Mouse (Mus musculus) forebrain, embryonic 13.5 days (tissue): ENCODE measurements around the gene Gnb1. TPM values are rescaled to one million over a fixed set of nuclear protein-coding genes. Genes with fewer than 3 reads are reported as not detected.

ENCODE experiments used
- ATAC-seq: fragments of 200-750 bp; cut with Nextera tagmentation; 2 replicates; pipeline ENCODE4 v1.8.0; 2017
- H3K27ac ChIP-seq: fragments of 300-500 bp; sonication (generic); 2 replicates; pipeline ENCODE4 v1.5.1; 2015; ENCODE audit warnings: inconsistent platforms, mild to moderate bottlenecking, moderate library complexity
- H3K27me3 ChIP-seq: fragments of 300-500 bp; sonication (generic); 2 replicates; pipeline ENCODE4 v1.6.1; 2015; ENCODE audit warnings: mild to moderate bottlenecking, inconsistent platforms
- H3K36me3 ChIP-seq: fragments of 300-500 bp; sonication (generic); 2 replicates; pipeline ENCODE4 v1.6.1; 2015; ENCODE audit warnings: mild to moderate bottlenecking, inconsistent platforms; ENCODE audit not compliant: poor library complexity, severe bottlenecking
- H3K4me1 ChIP-seq: fragments of 300-500 bp; sonication (generic); 2 replicates; pipeline ENCODE4 v1.6.1; 2015; ENCODE audit warnings: inconsistent platforms
- H3K4me2 ChIP-seq: fragments of 300-500 bp; sonication (generic); 2 replicates; pipeline ENCODE4 v1.6.1; 2015; ENCODE audit warnings: inconsistent platforms, mild to moderate bottlenecking, moderate library complexity
- H3K4me3 ChIP-seq: fragments of 300-500 bp; sonication (generic); 2 replicates; pipeline ENCODE4 v1.5.1; 2015; ENCODE audit warnings: mild to moderate bottlenecking, inconsistent platforms
- H3K9ac ChIP-seq: fragments of 300-500 bp; sonication (generic); 2 replicates; pipeline ENCODE4 v1.6.1; 2015; ENCODE audit warnings: mild to moderate bottlenecking, inconsistent platforms
- H3K9me3 ChIP-seq: fragments of 300-500 bp; sonication (generic); replicated peaks from 2 replicates; pipeline ENCODE4 v1.6.1; 2016; ENCODE audit warnings: inconsistent platforms
- WGBS: fragments of 180-500 bp; shearing (Covaris S2); methylation state at CpG from one replicate; pipeline ENCODE4 v1.1.7; 2015; 5-methylcytosine and 5-hydroxymethylcytosine counted together
- polyA plus RNA-seq: library from polyadenylated mRNA; unstranded; fragments of >200 nt; fragmentation: Nextera tagmentation; extraction: Ambion mirVana; gene quantifications from 2 replicates; pipeline ENCODE4 v1.2.1, GENCODE M21; 2015

Gnb1 gene
- polyA plus RNA-seq, 1 experiment from 2014 or later = 937 TPM

- H3K4me3 ChIP-seq = no peak overlapping the region
- ATAC-seq = no peak
- WGBS = 60% methylated on average over 1 of the region's 1 CpGs
- 0 out of 2 replicates have a peak, but pooled peaks cover 5% of the 10 kb centered on the region for H3K27me3 ChIP-seq
- H3K9me3 ChIP-seq = no peaks in the 10 kb centered on the region
- no peak overlapping the region for H3K27ac ChIP-seq
- H3K36me3 ChIP-seq = peaks cover 25% of the 10 kb centered on the region
- no peaks in the 10 kb centered on the region for H3K4me1 ChIP-seq
- no peak overlapping the region for H3K9ac ChIP-seq
- H3K4me2 ChIP-seq = no peak overlapping the region
Measured at GRCm38 (mm10) chr4:155593780-155594179, 102.6 kb downstream of the Gnb1 start.

- WGBS = 88% methylated on average over 3 of the region's 3 CpGs
- ATAC-seq = no peak
Measured at GRCm38 (mm10) chr4:155595777-155596176, 104.6 kb downstream of the Gnb1 start.

GRCm38 (mm10) chr4:155596606-155597005 lies 105.4 kb downstream of the Gnb1 start:
- no peak overlapping the region for H3K9ac ChIP-seq
- H3K27me3 ChIP-seq = 0 out of 2 replicates have a peak, but pooled peaks cover 5% of the 10 kb centered on the region
- H3K27ac ChIP-seq = no peak overlapping the region
- H3K9me3 ChIP-seq = no peaks in the 10 kb centered on the region
- H3K36me3 ChIP-seq = no peaks in the 10 kb centered on the region
- H3K4me1 ChIP-seq = peaks cover 5% of the 10 kb centered on the region; the same call in 1 of the 2 replicates
- WGBS = 77% methylated on average over 5 of the region's 5 CpGs
- H3K4me3 ChIP-seq = no peak overlapping the region
- no peak overlapping the region for H3K4me2 ChIP-seq
- ATAC-seq = no peak

More at GRCm38 (mm10) chr4:155595777-155596176, 104.6 kb downstream of the Gnb1 start:
- H3K27ac ChIP-seq = no peak overlapping the region
- H3K27me3 ChIP-seq = 0 out of 2 replicates have a peak, but pooled peaks cover 5% of the 10 kb centered on the region
- peaks cover 5% of the 10 kb centered on the region; the same call in 1 of the 2 replicates for H3K4me1 ChIP-seq
- H3K4me3 ChIP-seq = no peak overlapping the region
- no peaks in the 10 kb centered on the region for H3K9me3 ChIP-seq
- H3K9ac ChIP-seq = no peak overlapping the region
- H3K36me3 ChIP-seq = peaks cover 6% of the 10 kb centered on the region
- H3K4me2 ChIP-seq = no peak overlapping the region

GRCm38 (mm10) chr4:155598536-155598935 lies 107.4 kb downstream of the Gnb1 start:
- no peak overlapping the region for H3K9ac ChIP-seq
- no peak for ATAC-seq
- 0 out of 2 replicates have a peak, but pooled peaks cover 5% of the 10 kb centered on the region for H3K27me3 ChIP-seq
- peaks cover 17% of the 10 kb centered on the region for H3K4me1 ChIP-seq
- no peaks in the 10 kb centered on the region for H3K9me3 ChIP-seq
- 18% methylated on average over 20 of the region's 20 CpGs for WGBS
- no peak overlapping the region for H3K27ac ChIP-seq
- 0 out of 2 replicates have a peak, but pooled peaks cover 6% of the 10 kb centered on the region for H3K36me3 ChIP-seq
- H3K4me2 ChIP-seq = no peak overlapping the region
- no peak overlapping the region for H3K4me3 ChIP-seq

- 91% methylated on average over 11 of the region's 11 CpGs for WGBS
- Histone ChIP-seq H3K27ac (peak overlapping the region; percentile 99; the same call in 1 of the 2 replicates), H3K4me2 (peak overlapping the region; percentile 92), H3K4me3 (peak overlapping the region; percentile 96), H3K27me3 (0 out of 2 replicates have a peak, but pooled peaks cover 5% of the 10 kb centered on the region), H3K9me3 (no peaks in the 10 kb centered on the region), H3K9ac (peak overlapping the region; percentile 97), H3K4me1 (peaks cover 17% of the 10 kb centered on the region), H3K36me3 (peaks cover 12% of the 10 kb centered on the region; the same call in 1 of the 2 replicates)
- no peak for ATAC-seq
Measured at GRCm38 (mm10) chr4:155599901-155600825, 109.0 kb downstream of the Gnb1 start.

- no peaks in the 10 kb centered on the region for H3K9me3 ChIP-seq
- peak within 1 kb of the TSS; percentile 97 for H3K9ac ChIP-seq
- peak; percentile 96 for ATAC-seq
- under 1% methylated on average over 53 of the region's 65 CpGs for WGBS
- H3K27me3 ChIP-seq = 0 out of 2 replicates have a peak, but pooled peaks cover 3% of the 10 kb centered on the region
- peak within 1 kb of the TSS; percentile 99 for H3K27ac ChIP-seq
- peak within 1 kb of the TSS; percentile 96 for H3K4me3 ChIP-seq
- peaks cover 19% of the 10 kb centered on the region; the same call in 1 of the 2 replicates for H3K36me3 ChIP-seq
- H3K4me1 ChIP-seq = peaks cover 17% of the 10 kb centered on the region
- H3K4me2 ChIP-seq = peak within 1 kb of the TSS; percentile 92
Measured at GRCm38 (mm10) chr4:155601091-155601996, 110.2 kb downstream of the Gnb1 start, which contains the start of gene Slc35e2. Gene Slc35e2, plus strand, starts transcription at chr4:155601416.

GRCm38 (mm10) chr4:155601997-155602456 lies 110.9 kb downstream of the Gnb1 start:
- Histone ChIP-seq H3K9ac (peak overlapping the region; percentile 97), H3K27me3 (no peaks in the 10 kb centered on the region), H3K36me3 (peaks cover 24% of the 10 kb centered on the region; the same call in 1 of the 2 replicates), H3K4me1 (peaks cover 17% of the 10 kb centered on the region), H3K27ac (peak overlapping the region; percentile 99), H3K4me2 (peak overlapping the region; percentile 92), H3K9me3 (no peaks in the 10 kb centered on the region), H3K4me3 (peak overlapping the region; percentile 96)
- 3% methylated on average over 24 of the region's 31 CpGs for WGBS
- ATAC-seq = no peak

- WGBS = 97% methylated on average over 1 of the region's 1 CpGs
- ATAC-seq = no peak
- H3K27ac ChIP-seq = no peak overlapping the region
- peaks cover 24% of the 10 kb centered on the region; the same call in 1 of the 2 replicates for H3K36me3 ChIP-seq
- H3K9ac ChIP-seq = peak overlapping the region; percentile 97; the same call in 1 of the 2 replicates
- H3K27me3 ChIP-seq = no peaks in the 10 kb centered on the region
- no peaks in the 10 kb centered on the region for H3K9me3 ChIP-seq
- H3K4me2 ChIP-seq = peak overlapping the region; percentile 92
- H3K4me1 ChIP-seq = peaks cover 17% of the 10 kb centered on the region
- H3K4me3 ChIP-seq = peak overlapping the region; percentile 96
Measured at GRCm38 (mm10) chr4:155602753-155603152, 111.6 kb downstream of the Gnb1 start.

- Histone ChIP-seq H3K27me3 (no peaks in the 10 kb centered on the region), H3K27ac (no peak overlapping the region), H3K4me1 (peaks cover 17% of the 10 kb centered on the region), H3K4me3 (no peak overlapping the region), H3K4me2 (no peak overlapping the region), H3K36me3 (peaks cover 24% of the 10 kb centered on the region; the same call in 1 of the 2 replicates), H3K9ac (no peak overlapping the region), H3K9me3 (no peaks in the 10 kb centered on the region)
- no peak for ATAC-seq
- WGBS = 89% methylated on average over 6 of the region's 6 CpGs
Measured at GRCm38 (mm10) chr4:155603801-155604200, 112.6 kb downstream of the Gnb1 start.

- Histone ChIP-seq H3K27ac (no peak overlapping the region), H3K4me3 (no peak overlapping the region), H3K36me3 (peaks cover 29% of the 10 kb centered on the region), H3K4me2 (no peak overlapping the region), H3K9me3 (no peaks in the 10 kb centered on the region), H3K9ac (no peak overlapping the region), H3K27me3 (no peaks in the 10 kb centered on the region), H3K4me1 (peaks cover 17% of the 10 kb centered on the region)
- no peak for ATAC-seq
- WGBS = 96% methylated on average over 4 of the region's 4 CpGs
Measured at GRCm38 (mm10) chr4:155605132-155605531, 114.0 kb downstream of the Gnb1 start.

GRCm38 (mm10) chr4:155606825-155607224 lies 115.7 kb downstream of the Gnb1 start:
- Histone ChIP-seq H3K27me3 (no peaks in the 10 kb centered on the region), H3K9me3 (no peaks in the 10 kb centered on the region), H3K4me3 (no peak overlapping the region), H3K36me3 (peaks cover 43% of the 10 kb centered on the region), H3K4me2 (no peak overlapping the region), H3K9ac (no peak overlapping the region), H3K27ac (no peak overlapping the region), H3K4me1 (peaks cover 12% of the 10 kb centered on the region)
- 84% methylated on average over 2 of the region's 2 CpGs for whole genome bisulfite sequencing
- ATAC-seq = no peak
